Mouse (Mus musculus): ENCODE measurements around the gene Pigu.
A peak's percentile ranks its signal among the peaks of the same experiment; 100 is the strongest.

Pigu gene

GRCm38 (mm10) chr2:155356971-155357591 is at the start of gene Pigu:
Gene Pigu (minus strand): TSS chr2:155357430.
- peak; percentile 95 to 97 for DNase-seq

GRCm38 (mm10) chr2:155404635-155405034 is 47.4 kb upstream of the Pigu start:
- DNase-seq: no peak

GRCm38 (mm10) chr2:155401926-155402325 is 44.7 kb upstream of the Pigu start:
- DNase-seq: no peak

- DNase-seq: no peak
Observed at GRCm38 (mm10) chr2:155400276-155400675, 43.0 kb upstream of the Pigu start.

GRCm38 (mm10) chr2:155394586-155394985 is 37.4 kb upstream of the Pigu start:
- no peak for DNase-seq

GRCm38 (mm10) chr2:155388573-155388972 is 31.3 kb upstream of the Pigu start:
- DNase-seq: no peak

- peak in 1 of 2 experiments; percentile 10 for DNase-seq
Observed at GRCm38 (mm10) chr2:155387052-155387451, 29.8 kb upstream of the Pigu start.

- peak; percentile 18 to 23 for DNase-seq
Observed at GRCm38 (mm10) chr2:155386534-155386899, 29.3 kb upstream of the Pigu start.

- DNase-seq: peak; percentile 6 to 18
Observed at GRCm38 (mm10) chr2:155385731-155386533, 28.7 kb upstream of the Pigu start.

GRCm38 (mm10) chr2:155385090-155385489 is 27.9 kb upstream of the Pigu start:
- peak; percentile 89 to 91 for DNase-seq

GRCm38 (mm10) chr2:155382791-155383438 is 25.7 kb upstream of the Pigu start:
- peak; percentile 14 to 51 for DNase-seq

- DNase-seq: no peak
Observed at GRCm38 (mm10) chr2:155382332-155382700, 25.1 kb upstream of the Pigu start.

GRCm38 (mm10) chr2:155381643-155382331 is 24.6 kb upstream of the Pigu start:
- DNase-seq: peak; percentile 98

GRCm38 (mm10) chr2:155381060-155381437 is 23.8 kb upstream of the Pigu start:
- peak in 1 of 2 experiments; percentile 11 for DNase-seq

GRCm38 (mm10) chr2:155380261-155381059 is 23.2 kb upstream of the Pigu start, which contains the start of gene Trp53inp2:
Gene Trp53inp2 (plus strand): TSS chr2:155381059.
- peak; percentile 18 to 50 for DNase-seq

- no peak for DNase-seq
Observed at GRCm38 (mm10) chr2:155376191-155376590, 19.0 kb upstream of the Pigu start.

- DNase-seq: no peak
Observed at GRCm38 (mm10) chr2:155374521-155374920, 17.3 kb upstream of the Pigu start.

- DNase-seq: no peak
Observed at GRCm38 (mm10) chr2:155373886-155374285, 16.7 kb upstream of the Pigu start.

- DNase-seq: no peak
Observed at GRCm38 (mm10) chr2:155373302-155373701, 16.1 kb upstream of the Pigu start.

GRCm38 (mm10) chr2:155372451-155372850 is 15.2 kb upstream of the Pigu start:
- DNase-seq: no peak

GRCm38 (mm10) chr2:155369333-155369883 is 12.2 kb upstream of the Pigu start:
- DNase-seq: peak; percentile 36 to 60

Measured in kidney, postnatal 4 days (tissue).